Mouse (Mus musculus) G1E (cell line): ENCODE data around the gene Me1. TPM values are rescaled to one million over a fixed set of nuclear protein-coding genes. Genes with fewer than 3 reads are reported as not detected.

Experiments used
- ATAC-seq: 2 replicates; pipeline ENCODE4 v1.8.0; 2016; ENCODE audit warnings: mild to moderate bottlenecking; ENCODE audit not compliant: insufficient number of reproducible peaks, poor library complexity, low FRiP score, severe bottlenecking; ENCODE audit errors: extremely low read depth
- DNase-seq: peaks from one replicate; pipeline ENCODE4 v3.0.0; 2012; ENCODE audit warnings: low spot score
- H3K27me3 ChIP-seq: 2 replicates; pipeline ENCODE4 v1.6.1; 2012; ENCODE audit warnings: mild to moderate bottlenecking, low read length, inconsistent platforms; ENCODE audit not compliant: insufficient read depth
- H3K36me3 ChIP-seq: replicated peaks from 2 replicates; pipeline ENCODE3; 2012; ENCODE audit warnings: mild to moderate bottlenecking, inconsistent platforms
- H3K4me1 ChIP-seq: 2 replicates; pipeline ENCODE4 v1.6.1; 2012; ENCODE audit warnings: low read depth, low read length, inconsistent platforms, mixed read lengths; ENCODE audit not compliant: insufficient read depth
- H3K4me3 ChIP-seq: 2 replicates; pipeline ENCODE4 v1.5.1; 2012; ENCODE audit warnings: low read depth, mild to moderate bottlenecking, inconsistent platforms, low read length, moderate library complexity, mixed read lengths
- H3K9me3 ChIP-seq: replicated peaks from 2 replicates; pipeline ENCODE4 v1.6.1; 2012; ENCODE audit warnings: inconsistent platforms
- CTCF ChIP-seq: IDR thresholded peaks from 2 replicates; pipeline ENCODE4 v1.5.1; 2012; ENCODE audit warnings: low read depth, low read length, inconsistent platforms, mixed read lengths
- GATA1 ChIP-seq: IDR thresholded peaks from 2 replicates; pipeline ENCODE4 v1.6.1; 2012; ENCODE audit warnings: borderline replicate concordance, low read length, inconsistent platforms, mixed read lengths
- GATA2 ChIP-seq: IDR thresholded peaks from 2 replicates; pipeline ENCODE4 v1.6.1; 2012; ENCODE audit warnings: low read depth, low read length, inconsistent platforms, borderline replicate concordance
- POLR2AphosphoS5 ChIP-seq: IDR thresholded peaks from 2 replicates; pipeline ENCODE4 v1.6.1; 2012; ENCODE audit warnings: low read depth, low read length, inconsistent platforms; ENCODE audit not compliant: insufficient replicate concordance
- TAL1 ChIP-seq: conservative IDR thresholded peaks from 2 replicates; pipeline ENCODE4 v1.6.1; 2012; ENCODE audit warnings: low read depth, low read length, inconsistent platforms, mixed read lengths
- polyA plus RNA-seq: library from polyadenylated mRNA; stranded (reverse); fragments of >175 nt; gene quantifications from 2 replicates; pipeline ENCODE4 v1.2.3, GENCODE M21; 2012
- total RNA-seq, 2 experiments: library from RNA; stranded (forward) in 1 of 2; stranded (reverse) in 1 of 2; fragments of 200-1000 nt in 1 of 2; fragments of >200 nt in 1 of 2; fragmentation: Nextera tagmentation in 1 of 2; gene quantifications; 2 replicates each; pipeline ENCODE4 v1.2.3; 2014 to 2017

Me1 gene
- total and polyA plus RNA-seq, 3 experiments, result 1.7 to 3.1 (median 2.1) TPM

- Histone ChIP-seq H3K27me3 (no peaks in the 10 kb centered on the region), H3K36me3 (peaks cover 5% of the 10 kb centered on the region), H3K4me1 (no peaks in the 10 kb centered on the region), H3K9me3 (no peaks in the 10 kb centered on the region), H3K4me3 (no peak overlapping the region)
- ATAC-seq (no peak), DNase-seq (no peak)
- TF ChIP-seq GATA2 (no peak), TAL1 (no peak), POLR2AphosphoS5 (no peak), CTCF (no peak), GATA1 (no peak)
Observed at GRCm38 (mm10) chr9:86668590-86669252, 27.0 kb downstream of the Me1 start.

GRCm38 (mm10) chr9:86667138-86667750 is 28.5 kb downstream of the Me1 start:
- H3K4me3 ChIP-seq, result no peak overlapping the region
- DNase-seq (no peak), ATAC-seq (no peak)
- H3K27me3 ChIP-seq, result no peaks in the 10 kb centered on the region
- H3K36me3 ChIP-seq, result peaks cover 5% of the 10 kb centered on the region
- H3K4me1 ChIP-seq, result no peaks in the 10 kb centered on the region
- TF ChIP-seq GATA2 (no peak), TAL1 (no peak), CTCF (no peak), POLR2AphosphoS5 (no peak), GATA1 (no peak)
- no peaks in the 10 kb centered on the region for H3K9me3 ChIP-seq

GRCm38 (mm10) chr9:86661679-86662078 is 34.1 kb downstream of the Me1 start:
- Histone ChIP-seq H3K27me3 (no peaks in the 10 kb centered on the region), H3K4me3 (no peak overlapping the region), H3K4me1 (no peaks in the 10 kb centered on the region), H3K9me3 (no peaks in the 10 kb centered on the region; the same call in 1 of the 2 replicates), H3K36me3 (no peaks in the 10 kb centered on the region)
- ATAC-seq, result no peak
- TF ChIP-seq GATA1 (no peak), POLR2AphosphoS5 (no peak), TAL1 (no peak), CTCF (0 out of 2 replicates have a peak, but pooled peaks have one; percentile 12), GATA2 (no peak)
- DNase-seq, result no peak

- H3K4me1 ChIP-seq, result no peaks in the 10 kb centered on the region
- no peaks in the 10 kb centered on the region for H3K27me3 ChIP-seq
- no peak for ATAC-seq
- H3K4me3 ChIP-seq, result no peak overlapping the region
- no peak for DNase-seq
- TF ChIP-seq TAL1 (no peak), POLR2AphosphoS5 (no peak), CTCF (no peak), GATA2 (no peak), GATA1 (no peak)
- H3K36me3 ChIP-seq, result no peaks in the 10 kb centered on the region
- H3K9me3 ChIP-seq, result no peaks in the 10 kb centered on the region; the same call in 1 of the 2 replicates
Observed at GRCm38 (mm10) chr9:86661266-86661665, 34.5 kb downstream of the Me1 start.

DNA sequence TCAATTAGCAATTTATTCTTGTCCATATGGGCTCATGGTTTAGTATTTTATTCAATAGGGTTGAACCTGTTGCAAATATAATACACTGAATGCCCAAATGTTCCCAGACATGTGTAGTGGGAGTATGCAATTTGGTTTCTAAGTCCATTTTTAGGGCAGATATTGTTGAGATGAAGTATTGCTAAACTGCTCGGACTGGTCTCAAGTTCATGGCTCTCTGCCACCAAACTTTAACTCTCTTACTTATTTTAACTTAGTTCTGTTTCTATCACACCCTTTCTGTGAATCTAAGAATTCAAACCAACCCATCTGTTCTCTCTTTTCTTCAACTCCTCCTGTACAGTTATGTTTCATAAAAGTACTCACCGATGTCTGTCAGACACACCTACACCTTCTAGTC is 35.4 kb downstream of the Me1 start:
- Histone ChIP-seq H3K4me1 (no peaks in the 10 kb centered on the region), H3K4me3 (no peak overlapping the region), H3K27me3 (no peaks in the 10 kb centered on the region), H3K9me3 (no peaks in the 10 kb centered on the region; the same call in 1 of the 2 replicates), H3K36me3 (no peaks in the 10 kb centered on the region)
- no peak for DNase-seq
- TF ChIP-seq GATA1, result no peak
- no peak for TF ChIP-seq TAL1
- no peak for TF ChIP-seq CTCF
- no peak for TF ChIP-seq GATA2
- TF ChIP-seq POLR2AphosphoS5, result no peak
- ATAC-seq, result no peak

GRCm38 (mm10) chr9:86658347-86658746 is 37.4 kb downstream of the Me1 start:
- DNase-seq, result no peak
- H3K27me3 ChIP-seq, result no peaks in the 10 kb centered on the region
- TF ChIP-seq CTCF (no peak), GATA1 (no peak), TAL1 (no peak), POLR2AphosphoS5 (no peak), GATA2 (no peak)
- no peak overlapping the region for H3K4me3 ChIP-seq
- H3K36me3 ChIP-seq, result no peaks in the 10 kb centered on the region
- H3K4me1 ChIP-seq, result no peaks in the 10 kb centered on the region
- no peak for ATAC-seq
- no peaks in the 10 kb centered on the region; the same call in 1 of the 2 replicates for H3K9me3 ChIP-seq
